Mouse (Mus musculus): Measurements from ENCODE around the gene Olfr1394. TPM values are rescaled to one million over a fixed set of nuclear protein-coding genes. Genes with fewer than 3 reads are reported as not detected.
"Not testable (repeated sequence)": the region's sequence is repeated elsewhere in the genome, so short reads cannot be mapped to it uniquely, and the experiment has no call there.

The Olfr1394 gene
- total RNA-seq, 2 experiments from 2014 or later = not detected

DNA sequence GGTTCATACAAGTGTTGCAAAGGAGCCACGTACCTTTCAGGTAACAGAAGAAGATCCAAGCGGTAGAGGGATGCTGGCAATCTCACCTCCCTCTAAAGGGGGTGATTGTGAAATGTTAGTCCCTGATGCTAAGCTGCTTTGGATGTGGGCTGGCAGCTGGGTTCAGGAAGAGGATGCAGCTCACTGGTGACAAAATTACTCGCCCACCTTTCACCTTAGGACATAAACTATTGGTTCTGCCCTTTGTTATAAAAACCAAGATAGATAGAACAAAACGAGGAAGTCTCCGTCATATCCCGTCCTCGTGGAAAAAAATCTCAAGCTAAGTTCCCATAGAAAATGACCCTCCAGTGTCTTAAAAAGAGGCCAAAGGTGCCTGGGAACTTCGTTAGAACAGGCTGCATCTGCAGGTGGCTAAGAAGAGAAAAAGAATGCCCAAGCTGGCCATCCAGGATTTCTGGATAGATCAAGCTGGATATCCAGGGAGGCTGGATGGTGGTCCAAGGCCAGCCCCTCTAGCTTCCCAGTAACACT, 32.8 kb downstream of the Olfr1394 start, which contains the start of gene Btnl9:
TSS of gene Btnl9 (minus strand) at position 205 of the 534 bp plus-strand sequence.
- no peak for DNase-seq
- intact Hi-C loops (cut with DNase I; ENCODE audit: low total_unique reads) = no loop called here

GRCm38 (mm10) chr11:49187701-49188100, 33.5 kb downstream of the Olfr1394 start:
- intact Hi-C loops (cut with DNase I; ENCODE audit: low total_unique reads) = loop anchor here (2.0 kb wide), 1 partner anchor 83 kb away; no protein-coding TSS in a partner anchor
- no peak for DNase-seq

DNA sequence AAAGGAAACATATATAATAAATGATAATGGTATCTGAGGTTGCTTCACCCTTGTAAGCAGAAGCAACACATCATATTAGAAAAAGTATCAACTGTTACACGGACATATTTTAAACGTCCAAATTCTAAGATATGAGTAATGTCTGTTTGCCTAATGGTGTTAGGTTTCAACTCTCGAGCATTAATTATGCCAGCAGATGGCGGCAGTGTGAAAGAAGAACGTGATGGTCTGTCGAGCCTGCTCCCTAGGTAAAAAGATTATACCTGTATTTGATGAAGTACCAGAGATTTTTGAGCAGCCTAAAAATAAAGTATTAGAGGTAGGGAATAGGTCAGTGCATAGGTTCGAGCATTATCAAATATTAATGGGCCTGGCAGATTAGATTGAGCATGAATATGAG, 35.6 kb downstream of the Olfr1394 start:
- intact Hi-C loops (cut with DNase I; ENCODE audit: low total_unique reads) = loop anchor here (2.0 kb wide), 1 partner anchor 81 kb away; no protein-coding TSS in a partner anchor
- DNase-seq = peak; percentile 48

DNA sequence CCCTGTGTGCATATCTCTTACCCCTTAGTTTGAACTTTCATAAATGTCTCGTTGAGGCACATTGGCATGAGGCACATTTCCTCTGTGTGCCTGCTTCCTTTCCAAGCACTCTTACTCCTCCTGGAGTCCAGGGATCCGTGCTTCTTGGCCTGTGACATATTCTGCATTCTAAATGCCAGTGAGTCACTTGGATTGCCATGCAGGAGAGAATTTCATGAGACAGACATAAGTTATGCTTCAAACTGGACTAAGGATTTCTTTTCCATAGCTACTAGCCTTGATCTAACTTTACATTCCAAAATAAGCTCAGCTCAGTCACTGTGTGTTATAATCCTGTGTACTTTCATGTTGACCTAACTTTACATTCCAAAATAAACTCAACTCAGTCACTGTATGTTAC, 36.9 kb downstream of the Olfr1394 start:
- intact Hi-C loops (cut with DNase I; ENCODE audit: low total_unique reads) = no loop called here
- DNase-seq = no peak

- intact Hi-C loops (cut with DNase I; ENCODE audit: low total_unique reads); DNase-seq: not testable (repeated sequence)
Measured at GRCm38 (mm10) chr11:49194771-49195170, 40.6 kb downstream of the Olfr1394 start.

GRCm38 (mm10) chr11:49195819-49196322, 41.7 kb downstream of the Olfr1394 start:
- intact Hi-C loops (cut with DNase I; ENCODE audit: low total_unique reads) = no loop called here
- DNase-seq = no peak

- intact Hi-C loops (cut with DNase I; ENCODE audit: low total_unique reads) = loop anchor here (5.0 kb wide), 1 partner anchor 52 kb away; no protein-coding TSS in a partner anchor
- DNase-seq = no peak
Measured at GRCm38 (mm10) chr11:49200666-49201065, 46.5 kb downstream of the Olfr1394 start.

GRCm38 (mm10) chr11:49201142-49201541, 47.0 kb downstream of the Olfr1394 start:
- intact Hi-C loops (cut with DNase I; ENCODE audit: low total_unique reads) = loop anchor here (5.0 kb wide), 1 partner anchor 51 kb away; no protein-coding TSS in a partner anchor
- DNase-seq = no peak

- intact Hi-C loops (cut with DNase I; ENCODE audit: low total_unique reads) = loop anchor here (5.0 kb wide), 1 partner anchor 50 kb away; no protein-coding TSS in a partner anchor
- DNase-seq = no peak
Measured at GRCm38 (mm10) chr11:49202071-49202470, 47.9 kb downstream of the Olfr1394 start.

DNA sequence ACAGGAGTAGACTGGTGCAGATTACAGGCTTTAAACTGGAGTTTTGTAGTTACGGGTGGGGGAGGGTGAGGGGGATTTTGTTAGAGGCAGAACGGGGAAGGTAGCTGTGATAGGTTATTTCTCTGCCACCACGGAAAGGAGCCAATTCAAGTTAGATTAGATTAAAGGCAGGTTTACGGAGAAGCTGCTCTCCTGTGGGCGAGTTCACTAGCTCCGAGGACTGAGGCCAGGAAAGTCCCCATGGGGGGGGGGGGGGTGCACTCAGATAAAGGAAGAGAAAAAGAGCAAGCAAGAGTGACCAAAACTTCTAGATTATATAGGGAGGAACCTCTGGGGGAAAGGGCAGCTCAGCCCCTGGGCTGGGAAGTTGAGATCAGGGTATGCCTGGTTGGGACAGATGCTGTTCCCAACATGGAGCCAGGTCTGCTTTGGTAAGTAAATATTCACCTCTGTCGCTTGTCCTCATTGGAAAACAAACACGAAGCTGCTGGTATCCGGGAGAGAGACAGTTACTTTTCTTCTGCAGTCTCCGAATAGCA, 48.4 kb downstream of the Olfr1394 start:
- intact Hi-C loops (cut with DNase I; ENCODE audit: low total_unique reads) = loop anchor here (5.0 kb wide), 1 partner anchor 50 kb away; no protein-coding TSS in a partner anchor
- no peak for DNase-seq

DNA sequence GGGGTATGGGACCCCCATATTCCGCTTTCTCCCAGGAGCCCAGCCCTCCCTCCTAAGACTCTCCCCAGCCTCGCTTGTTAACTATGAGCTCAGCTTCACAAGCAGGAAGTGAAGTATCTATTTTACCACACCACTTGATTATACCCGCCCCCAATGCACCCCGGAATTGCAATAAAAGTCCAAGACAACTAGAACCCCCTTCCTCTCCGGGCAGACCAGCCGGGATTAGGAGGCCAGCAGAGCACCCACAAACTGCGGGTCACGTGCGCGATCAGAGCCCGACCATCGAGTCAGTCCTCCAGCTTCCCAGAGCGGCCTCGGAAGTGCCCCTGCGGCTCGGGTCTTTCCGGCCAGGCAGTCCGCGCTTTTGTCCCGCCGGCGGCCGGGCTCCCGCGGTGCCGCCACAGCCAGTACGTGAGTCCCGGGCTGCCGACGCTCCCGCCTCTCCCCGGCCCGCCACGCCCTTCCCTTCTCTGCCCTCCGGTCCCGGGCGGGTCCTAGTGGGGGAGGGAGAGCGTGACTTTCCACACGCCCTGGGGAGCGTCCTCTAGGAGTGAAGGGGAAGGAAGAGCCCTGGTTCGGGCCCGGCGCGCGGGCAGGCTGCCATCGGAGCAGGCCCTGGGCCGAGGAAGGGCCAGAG, 49.1 kb downstream of the Olfr1394 start, which contains the start of gene Zfp62:
TSS of gene Zfp62 (plus strand) at position 164 of the 640 bp plus-strand sequence.
- DNase-seq = peak; percentile 94
- intact Hi-C loops (cut with DNase I; ENCODE audit: low total_unique reads) = loop anchor here (5.0 kb wide), 1 partner anchor 49 kb away; no protein-coding TSS in a partner anchor

GRCm38 (mm10) chr11:49203771-49204497, 49.8 kb downstream of the Olfr1394 start:
- DNase-seq = peak; percentile 16
- intact Hi-C loops (cut with DNase I; ENCODE audit: low total_unique reads) = loop anchor here (5.0 kb wide), 1 partner anchor 48 kb away; no protein-coding TSS in a partner anchor

- no peak for DNase-seq
- intact Hi-C loops (cut with DNase I; ENCODE audit: low total_unique reads) = no loop called here
Measured at GRCm38 (mm10) chr11:49205080-49205590, 51.0 kb downstream of the Olfr1394 start.

DNA sequence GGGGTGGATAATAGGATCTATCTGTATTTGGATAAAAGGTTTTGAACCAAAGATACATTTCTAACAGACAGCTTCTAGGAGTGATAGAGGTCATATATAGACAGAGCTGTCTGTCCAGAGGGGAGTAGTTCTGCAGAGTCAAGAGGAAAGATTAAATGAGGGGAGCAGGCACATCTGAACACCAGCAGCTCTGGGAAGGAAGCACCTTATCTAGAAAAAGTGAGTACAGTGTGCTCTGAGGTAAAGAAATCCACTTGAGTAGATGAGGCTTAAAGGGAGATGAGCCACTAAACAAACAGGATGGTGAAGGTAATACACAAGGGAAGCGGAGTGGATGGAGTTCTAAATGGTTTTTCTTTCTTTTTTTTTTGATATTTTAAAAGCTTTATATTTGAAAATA, 53.3 kb downstream of the Olfr1394 start:
- no peak for DNase-seq
- intact Hi-C loops (cut with DNase I; ENCODE audit: low total_unique reads) = no loop called here

Other genes with a start within 250 kb of the Olfr1394 start
- gene Psme2b, start 208.2 kb upstream of the Olfr1394 start, total RNA-seq (2021) = 1 to 10 TPM in 1 of 2 experiments, under 1 TPM in 1; 0.82 to 1.2 TPM
- gene Olfr56, start 175.5 kb upstream of the Olfr1394 start, total RNA-seq (2021) = not detected
- gene 9930111J21Rik1, start 175.0 kb upstream of the Olfr1394 start, total RNA-seq (2021) = 1 to 10 TPM in 1 of 2 experiments, under 1 TPM in 1; 0.90 to 1.0 TPM
- gene Gm12185, start 162.2 kb upstream of the Olfr1394 start, total RNA-seq (2021) = under 1 TPM; 0.13 to 0.47 TPM
- under 1 TPM in 1 of 2 experiments, not detected in 1; 0.14 TPM for gene Tgtp1, start 160.2 kb upstream of the Olfr1394 start, total RNA-seq (2021)
- gene 9930111J21Rik2, start 103.1 kb upstream of the Olfr1394 start, total RNA-seq (2021) = 1 to 10 TPM; 1.0 to 1.4 TPM
- not detected for gene Tgtp2, start 90.2 kb upstream of the Olfr1394 start, total RNA-seq (2021)
- 1 to 10 TPM in 1 of 2 experiments, under 1 TPM in 1; 0.93 to 1.5 TPM for gene Ifi47, start 77.8 kb upstream of the Olfr1394 start, total RNA-seq (2021)
- gene Olfr1396, start 39.5 kb upstream of the Olfr1394 start, total RNA-seq (2021) = under 1 TPM in 1 of 2 experiments, not detected in 1; 0.04 TPM
- gene Olfr1395, start 12.1 kb upstream of the Olfr1394 start, total RNA-seq (2021) = not detected
- 1 to 10 TPM; 4.8 to 9.0 TPM for gene Btnl9, start 32.8 kb downstream of the Olfr1394 start, total RNA-seq (2021)
- gene Zfp62, start 48.9 kb downstream of the Olfr1394 start, total RNA-seq (2021) = 10 to 100 TPM; 16.5 to 18.1 TPM
- 10 to 100 TPM; 35.7 to 39.5 TPM for gene Mgat1, start 89.8 kb downstream of the Olfr1394 start, total RNA-seq (2021)
- gene Olfr1393, start 123.9 kb downstream of the Olfr1394 start, total RNA-seq (2021) = under 1 TPM in 1 of 2 experiments, not detected in 1; 0.23 TPM
- gene Olfr1392, start 130.9 kb downstream of the Olfr1394 start, total RNA-seq (2021) = not detected
- not detected for gene Olfr10, start 150.4 kb downstream of the Olfr1394 start, total RNA-seq (2021)
- not detected for gene Olfr1391, start 168.4 kb downstream of the Olfr1394 start, total RNA-seq (2021)
- gene Olfr1390, start 180.8 kb downstream of the Olfr1394 start, total RNA-seq (2021) = not detected

Measured in gastrocnemius, postnatal 14 days (tissue).